Mouse (Mus musculus): ENCODE measurements around the gene Mtmr11.

DNA sequence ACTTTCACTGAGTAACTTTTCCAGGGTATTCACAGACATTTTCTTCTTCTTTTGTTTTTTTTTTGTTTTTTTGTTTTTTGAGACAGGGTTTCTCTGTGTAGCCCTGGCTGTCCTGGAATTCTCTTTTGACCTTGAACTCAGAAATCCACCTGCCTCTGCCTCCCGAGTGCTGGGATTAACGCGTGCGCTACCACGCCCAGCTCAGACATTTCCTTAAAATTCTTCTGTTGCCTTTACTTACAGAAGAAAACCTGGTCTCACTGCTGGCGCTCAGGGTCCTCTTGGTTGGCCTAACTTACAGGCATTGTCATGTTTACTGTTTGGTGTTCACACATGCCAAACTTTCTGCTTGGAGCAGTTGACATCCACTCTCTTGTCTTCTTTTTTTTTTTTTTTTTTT lies 13.4 kb downstream of the Mtmr11 start:
- TF ChIP-seq CTCF (IDR thresholded peaks at IDR 0.05; ENCODE audit: low read depth) (no peak), EP300 (IDR thresholded peaks at IDR 0.05; ENCODE audit: low read depth) (no peak)

Measured in heart, postnatal 0 days (tissue).